Mouse (Mus musculus): ENCODE results near the gene Spaar. TPM values are rescaled to one million over a fixed set of nuclear protein-coding genes. Genes with fewer than 3 reads are reported as not detected.

Spaar gene
- total RNA-seq, 2 experiments from 2014 or later, result 0.63 to 1.00 TPM

GRCm38 (mm10) chr4:43711821-43712220, 18.0 kb upstream of the Spaar start:
- peak; percentile 90 for TF ChIP-seq CTCF (IDR thresholded peaks at IDR 0.05)
- Histone ChIP-seq H3K4me3 (no peak overlapping the region), H3K27ac (no peak overlapping the region)
- peak; percentile 68 to 82 for DNase-seq (ENCODE audit: extremely low spot score in 1 of 2, low spot score in 2 of 2)
- intact Hi-C loops (cut with DNase I), result loop anchor here (1.0 to 10.0 kb wide), 4 partner anchors 40 to 567 kb away; partner anchors contain the start of gene Tesk1

- H3K27ac ChIP-seq, result no peak overlapping the region
- no peak overlapping the region for H3K4me3 ChIP-seq
- intact Hi-C loops (cut with DNase I), result loop anchor here (5.0 to 10.0 kb wide), 2 partner anchors 271 to 569 kb away; partner anchors contain the start of gene Tesk1
- no peak for DNase-seq (ENCODE audit: extremely low spot score in 1 of 2, low spot score in 2 of 2)
- TF ChIP-seq CTCF (IDR thresholded peaks at IDR 0.05), result no peak
These were observed 16.1 kb upstream of the Spaar start for GRCm38 (mm10) chr4:43713652-43714219.

GRCm38 (mm10) chr4:43720491-43721228, 9.2 kb upstream of the Spaar start:
- DNase-seq (ENCODE audit: extremely low spot score in 1 of 2, low spot score in 2 of 2), result no peak
- no peak overlapping the region for H3K4me3 ChIP-seq
- no peak for TF ChIP-seq CTCF (IDR thresholded peaks at IDR 0.05)
- peak overlapping the region; percentile 17; the same call in 1 of the 2 replicates for H3K27ac ChIP-seq
- intact Hi-C loops (cut with DNase I), result no loop called here

- H3K27ac ChIP-seq, result no peak overlapping the region; the same call in 1 of the 2 replicates
- TF ChIP-seq CTCF (IDR thresholded peaks at IDR 0.05), result no peak
- intact Hi-C loops (cut with DNase I), result no loop called here
- no peak for DNase-seq (ENCODE audit: extremely low spot score in 1 of 2, low spot score in 2 of 2)
- no peak overlapping the region for H3K4me3 ChIP-seq
These were observed 7.6 kb upstream of the Spaar start for GRCm38 (mm10) chr4:43722191-43722590.

GRCm38 (mm10) chr4:43724764-43725163, 5.1 kb upstream of the Spaar start:
- peak; percentile 74 for TF ChIP-seq CTCF (IDR thresholded peaks at IDR 0.05)
- no peak overlapping the region for H3K4me3 ChIP-seq
- H3K27ac ChIP-seq, result no peak overlapping the region
- intact Hi-C loops (cut with DNase I), result no loop called here
- DNase-seq (ENCODE audit: extremely low spot score in 1 of 2, low spot score in 2 of 2), result no peak

GRCm38 (mm10) chr4:43726228-43726993, 3.4 kb upstream of the Spaar start:
- TF ChIP-seq CTCF (IDR thresholded peaks at IDR 0.05), result no peak
- no peak for DNase-seq (ENCODE audit: extremely low spot score in 1 of 2, low spot score in 2 of 2)
- Histone ChIP-seq H3K27ac (peak overlapping the region; percentile 51; the same call in 1 of the 2 replicates), H3K4me3 (no peak overlapping the region)
- intact Hi-C loops (cut with DNase I), result no loop called here

GRCm38 (mm10) chr4:43726995-43727394, 2.8 kb upstream of the Spaar start, which contains the start of gene Hrct1:
Hrct1 (plus strand) TSS chr4:43727188.
- peak within 1 kb of the TSS; percentile 51; the same call in 1 of the 2 replicates for H3K27ac ChIP-seq
- TF ChIP-seq CTCF (IDR thresholded peaks at IDR 0.05), result no peak
- no peak within 1 kb of the TSS for H3K4me3 ChIP-seq
- intact Hi-C loops (cut with DNase I), result no loop called here
- DNase-seq (ENCODE audit: extremely low spot score in 1 of 2, low spot score in 2 of 2), result peak in 1 of 2 experiments; percentile 26

GRCm38 (mm10) chr4:43727718-43728575, 1.9 kb upstream of the Spaar start:
- Histone ChIP-seq H3K27ac (peak overlapping the region; percentile 51; the same call in 1 of the 2 replicates), H3K4me3 (no peak overlapping the region)
- no peak for TF ChIP-seq CTCF (IDR thresholded peaks at IDR 0.05)
- DNase-seq (ENCODE audit: extremely low spot score in 1 of 2, low spot score in 2 of 2), result no peak
- intact Hi-C loops (cut with DNase I), result no loop called here

GRCm38 (mm10) chr4:43728576-43728954, 1.3 kb upstream of the Spaar start:
- intact Hi-C loops (cut with DNase I), result no loop called here
- no peak for TF ChIP-seq CTCF (IDR thresholded peaks at IDR 0.05)
- Histone ChIP-seq H3K4me3 (no peak overlapping the region), H3K27ac (peak overlapping the region; percentile 51; the same call in 1 of the 2 replicates)
- DNase-seq (ENCODE audit: extremely low spot score in 1 of 2, low spot score in 2 of 2), result no peak

GRCm38 (mm10) chr4:43729126-43729525, 708 bp upstream of the Spaar start:
- no peak for TF ChIP-seq CTCF (IDR thresholded peaks at IDR 0.05)
- Histone ChIP-seq H3K4me3 (no peak overlapping the region), H3K27ac (peak overlapping the region; percentile 50; the same call in 1 of the 2 replicates)
- DNase-seq (ENCODE audit: extremely low spot score in 1 of 2, low spot score in 2 of 2), result no peak
- intact Hi-C loops (cut with DNase I), result no loop called here

GRCm38 (mm10) chr4:43730750-43731297, 990 bp downstream of the Spaar start:
- TF ChIP-seq CTCF (IDR thresholded peaks at IDR 0.05), result no peak; the same call in 1 of the 2 replicates
- H3K4me3 ChIP-seq, result no peak overlapping the region
- no peak for DNase-seq (ENCODE audit: extremely low spot score in 1 of 2, low spot score in 2 of 2)
- H3K27ac ChIP-seq, result peak overlapping the region; percentile 21
- intact Hi-C loops (cut with DNase I), result no loop called here
